In genomic region chr12:11851034-11851433, GRCm38 (mm10) we compare ENCODE assay signal across 20 mouse cellular contexts.
DNase-seq lines count a peak whose midpoint lies in the region; ATAC-seq and TF ChIP-seq lines count a peak whose summit lies in the region.
"Had no signal": no experiment of that assay in that cellular context is flagged by ENCODE, and none has a peak within 500 bp of the region (broad histone marks: within the 10 kb centered on the region; RNA-seq: fewer than 3 reads in every experiment).

No protein-coding gene starts in this region.

- H3K9ac ChIP-seq in lung, embryonic 14.5 days, result no peak overlapping the region
- H3K9ac ChIP-seq: embryonic facial prominence, embryonic 13.5 days; forebrain, embryonic 12.5 days; heart, embryonic 15.5 days; hindbrain, embryonic 13.5 days had no signal

- no peaks in the 10 kb centered on the region for H3K36me3 ChIP-seq in lung, embryonic 14.5 days (ENCODE audit: insufficient read depth)
- H3K36me3 ChIP-seq: embryonic facial prominence, embryonic 13.5 days; forebrain, embryonic 12.5 days; heart, embryonic 15.5 days; hindbrain, embryonic 13.5 days had no signal

- H3K9me3 ChIP-seq in lung, embryonic 14.5 days (ENCODE audit: low read depth, low read length), result no peaks in the 10 kb centered on the region
- H3K9me3 ChIP-seq: embryonic facial prominence, embryonic 13.5 days; forebrain, embryonic 12.5 days; heart, embryonic 15.5 days; hindbrain, embryonic 13.5 days had no signal

- H3K4me1 ChIP-seq in lung, embryonic 14.5 days (ENCODE audit: insufficient read depth), result no peaks in the 10 kb centered on the region
- H3K4me1 ChIP-seq: embryonic facial prominence, embryonic 13.5 days; forebrain, embryonic 12.5 days; heart, embryonic 15.5 days; hindbrain, embryonic 13.5 days had no signal

- 26% methylated on average over 3 of the region's 3 CpGs for WGBS in lung, embryonic 14.5 days

- H3K27ac ChIP-seq in lung, embryonic 14.5 days (ENCODE audit: low read depth), result no peak overlapping the region
- H3K27ac ChIP-seq in left cerebral cortex, adult 2 months, result no peak overlapping the region
- H3K27ac ChIP-seq: embryonic facial prominence, embryonic 13.5 days; forebrain, embryonic 12.5 days; heart, adult 2 months; heart, embryonic 15.5 days; hindbrain, embryonic 13.5 days; hindbrain, postnatal 0 days had no signal

- intact Hi-C loops in left cerebral cortex, adult 2 months (cut with DNase I), result no loop called here

- peak; percentile 69 for DNase-seq in adrenal gland, adult 2 months
- DNase-seq in adrenal gland, postnatal 4 days (ENCODE audit: low spot score in 2 of 2), result no peak
- peak; percentile 21 for DNase-seq in lung, embryonic 14.5 days
- DNase-seq in lung, adult 18-20 months, result no peak
- DNase-seq in adrenal gland, postnatal 10 days, result peak; percentile 15
- DNase-seq in left cerebral cortex, adult 2 months (ENCODE audit: extremely low spot score in 1 of 2, low spot score in 2 of 2), result no peak
- DNase-seq: cerebellum, adult 11-12 months; cerebellum, adult 9-11 months; cerebellum, postnatal 36 days; gastrocnemius, postnatal 14 days; heart, adult 2 months; heart, postnatal 14 days had no signal

- H3K4me2 ChIP-seq in lung, embryonic 14.5 days, result no peak overlapping the region
- H3K4me2 ChIP-seq: embryonic facial prominence, embryonic 13.5 days; forebrain, embryonic 12.5 days; heart, embryonic 11.5 days; heart, embryonic 15.5 days; hindbrain, embryonic 13.5 days had no signal

- H3K27me3 ChIP-seq in lung, embryonic 14.5 days (ENCODE audit: insufficient read depth, low read length), result no peaks in the 10 kb centered on the region
- H3K27me3 ChIP-seq: embryonic facial prominence, embryonic 13.5 days; forebrain, embryonic 12.5 days; heart, embryonic 15.5 days; hindbrain, embryonic 13.5 days had no signal

- TF ChIP-seq CTCF in lung, embryonic 14.5 days (IDR thresholded peaks at IDR 0.05; ENCODE audit: low read depth), result no peak
- no peak for TF ChIP-seq CTCF in left cerebral cortex, adult 2 months (IDR thresholded peaks at IDR 0.05)

- ATAC-seq in lung, embryonic 14.5 days (ENCODE audit: insufficient read depth), result no peak
- no peak for ATAC-seq in frontal cortex, adult (ENCODE audit: low TSS enrichment)
- ATAC-seq: forebrain, embryonic 16.5 days; hindbrain, postnatal 0 days had no signal

- no peak overlapping the region for H3K4me3 ChIP-seq in lung, embryonic 14.5 days (ENCODE audit: low read depth, low read length)
- H3K4me3 ChIP-seq in left cerebral cortex, adult 2 months, result no peak overlapping the region
- H3K4me3 ChIP-seq: embryonic facial prominence, embryonic 13.5 days; forebrain, embryonic 12.5 days; heart, adult 2 months; heart, embryonic 15.5 days; hindbrain, embryonic 13.5 days had no signal

Comparison
In these comparisons a context has a peak if more than half of its experiments do, and no peak if none do; other contexts are left out.
1. DNase-seq: peak in adrenal gland, adult 2 months (single experiment), lung, embryonic 14.5 days (single experiment) and adrenal gland, postnatal 10 days (single experiment); none in adrenal gland, postnatal 4 days (0 of 2), lung, adult 18-20 months (0 of 2) and left cerebral cortex, adult 2 months (0 of 2).